Mouse (Mus musculus) kidney, adult 2 months (tissue): ENCODE data around the gene AI661453.

Experiments used
- CTCF ChIP-seq: fragments of 200-500 bp; conservative IDR thresholded peaks from 2 replicates; pipeline ENCODE4 v1.5.1; 2011; ENCODE audit warnings: low read depth, mild to moderate bottlenecking, control low read depth, low read length, moderate library complexity, mixed read lengths; ENCODE audit not compliant: insufficient read depth, insufficient read length
- POLR2A ChIP-seq: fragments of 200-500 bp; IDR thresholded peaks from one replicate; pipeline ENCODE4 v1.6.1; 2011; ENCODE audit warnings: low read depth, low read length, control low read depth

- TF ChIP-seq CTCF (no peak), POLR2A (no peak)
Measured at GRCm38 (mm10) chr17:47467659-47468058, 31.2 kb downstream of the AI661453 start.
